Mouse (Mus musculus) layer of hippocampus, adult 8-10 months (tissue): ENCODE measurements around the gene Cxcr1. TPM values are rescaled to one million over a fixed set of nuclear protein-coding genes. Genes with fewer than 3 reads are reported as not detected.

ENCODE experiments used
- microRNA-seq, 2 experiments: library from miRNA; unstranded; fragments of <30 nt; microRNA quantifications; one replicate each; pipeline ENCODE4 v1.2.0; 2022
- total RNA-seq, 4 experiments: library from RNA; stranded (reverse); gene quantifications; 2 replicates each; pipeline ENCODE4 v1.2.4; 2022

Cxcr1 gene
- total RNA-seq, 4 experiments from 2014 or later, result 0.34 TPM; not detected in 3

Small RNAs within 50 kb of the gene (microRNA-seq; reads per million reads assigned to microRNA genes)
- 0 reads per million in 2 experiments for gene Mir1928

Other genes with a start within 250 kb of the Cxcr1 start
- 10 to 100 TPM; 44.4 to 54.8 (median 47.4) TPM for gene Tns1, start 70.2 kb downstream of the Cxcr1 start, total RNA-seq
- gene Rufy4, start 69.1 kb downstream of the Cxcr1 start, total RNA-seq, result under 1 TPM in 1 of 4 experiments, not detected in 3; 0.25 TPM
- gene Cxcr2, start 40.6 kb downstream of the Cxcr1 start, total RNA-seq, result not detected
- gene Arpc2, start 41.5 kb upstream of the Cxcr1 start, total RNA-seq, result 100 to 1,000 TPM; 324 to 350 (median 341) TPM
- gene Gpbar1, start 83.9 kb upstream of the Cxcr1 start, total RNA-seq, result not detected
- gene Aamp, start 90.1 kb upstream of the Cxcr1 start, total RNA-seq, result 100 to 1,000 TPM; 150 to 159 (median 154) TPM
- gene Pnkd, start 90.3 kb upstream of the Cxcr1 start, total RNA-seq, result 100 to 1,000 TPM; 170 to 190 (median 177) TPM
- gene Tmbim1, start 111.0 kb upstream of the Cxcr1 start, total RNA-seq, result 10 to 100 TPM; 24.9 to 37.2 (median 33.3) TPM
- gene Catip, start 167.5 kb upstream of the Cxcr1 start, total RNA-seq, result 1 to 10 TPM; 1.7 to 3.3 (median 2.2) TPM
- 10 to 100 TPM in 2 of 4 experiments, 1 to 10 TPM in 2; 5.5 to 68.6 (median 30.6) TPM for gene Slc11a1, start 180.6 kb upstream of the Cxcr1 start, total RNA-seq
- gene Ctdsp1, start 196.9 kb upstream of the Cxcr1 start, total RNA-seq, result 10 to 100 TPM; 27.6 to 33.4 (median 31.6) TPM
- under 1 TPM; 0.71 to 0.92 (median 0.82) TPM for gene Vil1, start 214.7 kb upstream of the Cxcr1 start, total RNA-seq